Mouse (Mus musculus) macrophage (primary cell): ENCODE results near the gene Neil1. TPM values are rescaled to one million over a fixed set of nuclear protein-coding genes. Genes with fewer than 3 reads are reported as not detected.

Experiments
- H3K27ac ChIP-seq: fragments of 350-480 bp; formaldehyde crosslinking; 2 replicates; pipeline ENCODE4 v1.9.0; 2021
- H3K36me3 ChIP-seq: fragments of 350-480 bp; formaldehyde crosslinking; 2 replicates; pipeline ENCODE4 v1.9.0; 2021; ENCODE audit errors: inconsistent target
- H3K4me3 ChIP-seq: fragments of 350-480 bp; formaldehyde crosslinking; 2 replicates; pipeline ENCODE4 v1.9.0; 2021; ENCODE audit errors: inconsistent target
- H3K79me2 ChIP-seq: fragments of 350-480 bp; formaldehyde crosslinking; 2 replicates; pipeline ENCODE4 v1.9.0; 2021; ENCODE audit errors: inconsistent target
- WGBS: methylation state at CpG from one replicate; pipeline ENCODE4 v1.1.7; 2026; ENCODE audit warnings: inconsistent platforms; ENCODE audit not compliant: missing documents; 5-methylcytosine and 5-hydroxymethylcytosine counted together
- polyA plus RNA-seq: library from polyadenylated mRNA; stranded (reverse); fragments of 250-400 nt; gene quantifications from 3 replicates; pipeline ENCODE4 v1.2.4, GENCODE M21; 2018; ENCODE audit warnings: inconsistent platforms

Gene Neil1
- polyA plus RNA-seq, 1 experiment from 2014 or later = 3.3 TPM

DNA sequence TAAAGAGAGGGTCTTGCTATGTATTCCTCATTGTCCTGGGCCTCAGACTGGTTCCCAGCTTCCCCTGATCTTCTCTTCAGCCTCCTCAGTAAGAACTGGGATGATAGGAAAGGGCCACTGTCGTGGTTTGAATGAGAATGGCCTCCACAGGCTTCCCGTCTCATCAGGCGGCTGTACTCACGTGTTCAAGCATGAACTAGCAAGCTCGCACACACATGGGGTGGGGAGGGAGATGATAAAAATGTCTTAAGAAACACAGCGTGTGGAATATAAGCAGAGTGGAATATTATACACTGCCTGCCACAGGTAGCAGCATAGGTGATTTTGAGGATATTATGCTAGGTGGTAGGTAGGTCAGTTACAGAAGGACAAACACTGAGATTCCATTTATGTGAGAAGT lies 916 bp upstream of the Neil1 start:
- 90% methylated on average over 6 of the region's 6 CpGs for WGBS
- H3K79me2 ChIP-seq = no peaks in the 10 kb centered on the region
- H3K36me3 ChIP-seq = peaks cover under 1% of the 10 kb centered on the region; the same call in 1 of the 2 replicates
- no peak overlapping the region for H3K27ac ChIP-seq
- H3K4me3 ChIP-seq = no peak overlapping the region

DNA sequence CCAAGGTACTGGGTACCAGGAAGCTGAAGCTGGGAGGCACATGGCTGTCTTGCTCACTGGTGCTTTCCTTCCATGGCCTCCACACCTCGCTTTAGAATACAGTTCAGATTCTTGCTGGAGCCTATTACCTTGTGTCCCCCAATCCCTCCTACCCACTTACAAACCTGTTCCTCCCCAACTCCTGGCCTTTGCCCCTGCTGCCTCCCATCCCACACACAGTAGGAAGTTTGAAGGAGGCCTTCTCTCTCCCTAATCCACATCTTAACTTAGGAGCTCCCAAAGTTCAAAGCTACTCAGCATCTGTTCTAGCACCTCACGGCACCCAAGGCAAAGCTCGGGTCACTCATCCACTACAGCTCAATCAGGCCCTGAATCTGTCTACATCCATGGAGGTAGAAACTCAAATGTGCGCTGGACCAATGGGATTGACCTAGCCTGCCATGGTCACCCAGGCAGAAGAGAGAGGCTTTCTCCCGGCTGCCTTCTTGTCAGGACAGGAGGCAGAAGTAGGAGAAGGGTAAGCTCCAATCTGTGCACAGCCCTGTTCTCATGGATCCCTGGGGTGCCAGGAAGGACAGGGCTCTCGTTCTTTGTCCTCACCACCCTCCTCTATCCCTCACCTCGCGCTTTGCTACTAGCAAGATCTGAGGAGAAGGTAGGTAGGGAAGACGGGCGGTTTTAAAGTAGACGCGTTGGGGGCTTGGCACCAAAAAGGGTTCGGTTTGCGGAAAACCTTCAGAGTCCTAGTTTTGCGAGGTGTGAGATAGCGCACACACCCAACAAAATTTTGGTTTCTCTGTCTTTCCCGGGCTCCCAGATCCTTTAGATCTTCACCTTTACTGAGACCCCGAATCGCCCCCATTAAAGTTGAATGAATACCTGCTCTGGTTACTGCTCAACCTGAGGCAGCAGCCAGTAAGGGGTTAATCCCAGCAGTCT lies 631 bp downstream of the Neil1 start:
- no peaks in the 10 kb centered on the region for H3K79me2 ChIP-seq
- 8% methylated on average over 19 of the region's 19 CpGs for WGBS
- peak overlapping the region; percentile 68 for H3K27ac ChIP-seq
- peaks cover 13% of the 10 kb centered on the region; the same call in 1 of the 2 replicates for H3K36me3 ChIP-seq
- peak overlapping the region; percentile 68 for H3K4me3 ChIP-seq

DNA sequence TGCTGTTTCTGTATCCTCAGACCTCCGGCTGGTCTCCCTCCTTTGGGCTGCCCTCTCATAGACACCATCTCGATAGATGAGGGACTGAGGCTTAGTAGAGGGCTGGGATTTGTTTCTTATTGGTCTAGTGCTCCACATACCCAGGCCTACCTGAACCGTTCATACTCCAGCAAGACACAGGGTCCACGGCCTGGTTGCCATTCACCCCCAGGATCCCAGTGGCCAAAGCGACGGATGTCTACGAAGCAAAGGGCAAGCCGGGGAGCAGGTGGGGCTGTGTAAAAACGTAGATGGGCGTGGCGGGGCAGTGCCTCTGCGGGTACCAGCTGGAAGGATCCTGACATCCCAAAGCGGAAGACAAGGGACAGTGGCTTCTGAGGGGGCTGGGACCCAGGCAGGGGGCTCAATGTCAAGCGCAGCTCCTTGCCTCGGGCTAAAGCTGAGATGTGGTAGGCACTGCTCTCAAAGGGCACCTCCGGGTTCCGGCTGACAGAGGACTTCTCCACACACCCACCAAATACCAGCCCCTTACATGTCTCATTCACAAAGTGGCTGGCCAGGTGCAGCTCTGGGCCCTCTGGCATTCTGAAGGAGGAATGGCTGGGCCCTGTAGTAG lies 1.5 kb downstream of the Neil1 start:
- no peak overlapping the region for H3K4me3 ChIP-seq
- peaks cover 15% of the 10 kb centered on the region; the same call in 1 of the 2 replicates for H3K36me3 ChIP-seq
- H3K79me2 ChIP-seq = no peaks in the 10 kb centered on the region
- WGBS = 95% methylated on average over 17 of the region's 17 CpGs
- no peak overlapping the region for H3K27ac ChIP-seq

DNA sequence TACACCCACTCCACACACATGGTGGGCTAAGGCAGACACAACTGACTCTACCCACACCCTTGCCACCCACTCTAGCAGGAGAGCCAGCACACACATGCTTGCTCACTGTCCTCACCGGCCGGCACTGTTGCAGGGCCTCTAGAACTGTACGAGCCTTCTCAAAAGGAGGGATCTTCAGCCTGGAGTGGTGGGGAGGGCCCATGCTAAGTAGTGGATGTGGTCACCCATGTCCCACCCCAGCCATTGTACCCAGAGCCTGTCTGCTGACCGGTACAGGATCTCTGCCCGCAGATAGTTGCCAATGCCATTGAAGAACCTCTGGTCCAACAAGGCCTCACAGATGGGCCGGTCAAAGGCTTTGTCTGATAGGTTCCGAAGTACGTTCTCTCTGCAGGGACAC lies 3.3 kb downstream of the Neil1 start:
- peaks cover 30% of the 10 kb centered on the region for H3K36me3 ChIP-seq
- 96% methylated on average over 8 of the region's 8 CpGs for whole genome bisulfite sequencing
- H3K79me2 ChIP-seq = no peaks in the 10 kb centered on the region
- no peak overlapping the region for H3K27ac ChIP-seq
- H3K4me3 ChIP-seq = no peak overlapping the region

DNA sequence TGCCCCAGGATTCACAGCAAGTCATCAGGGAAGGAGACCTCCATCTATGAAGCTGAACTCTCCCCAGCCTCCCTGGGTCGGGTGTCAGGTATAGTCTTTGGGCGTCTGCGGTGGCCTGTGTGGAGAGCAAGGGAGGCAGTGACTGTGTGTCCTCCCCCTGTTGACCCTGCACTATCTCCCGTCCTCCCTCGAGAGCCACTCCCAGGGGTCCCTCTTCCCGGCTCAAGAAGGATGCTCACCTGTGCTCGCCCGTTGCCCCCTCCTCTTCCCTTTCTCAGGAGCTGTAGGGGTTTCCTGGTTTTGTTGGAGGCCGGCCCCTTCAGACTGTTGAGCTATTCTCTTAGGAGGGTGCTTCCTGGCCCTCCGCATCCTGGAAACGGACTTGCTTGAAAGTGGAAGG lies 4.9 kb downstream of the Neil1 start:
- Histone ChIP-seq H3K36me3 (peaks cover 46% of the 10 kb centered on the region), H3K27ac (no peak overlapping the region), H3K79me2 (no peaks in the 10 kb centered on the region), H3K4me3 (no peak overlapping the region)
- WGBS = 97% methylated on average over 11 of the region's 11 CpGs

DNA sequence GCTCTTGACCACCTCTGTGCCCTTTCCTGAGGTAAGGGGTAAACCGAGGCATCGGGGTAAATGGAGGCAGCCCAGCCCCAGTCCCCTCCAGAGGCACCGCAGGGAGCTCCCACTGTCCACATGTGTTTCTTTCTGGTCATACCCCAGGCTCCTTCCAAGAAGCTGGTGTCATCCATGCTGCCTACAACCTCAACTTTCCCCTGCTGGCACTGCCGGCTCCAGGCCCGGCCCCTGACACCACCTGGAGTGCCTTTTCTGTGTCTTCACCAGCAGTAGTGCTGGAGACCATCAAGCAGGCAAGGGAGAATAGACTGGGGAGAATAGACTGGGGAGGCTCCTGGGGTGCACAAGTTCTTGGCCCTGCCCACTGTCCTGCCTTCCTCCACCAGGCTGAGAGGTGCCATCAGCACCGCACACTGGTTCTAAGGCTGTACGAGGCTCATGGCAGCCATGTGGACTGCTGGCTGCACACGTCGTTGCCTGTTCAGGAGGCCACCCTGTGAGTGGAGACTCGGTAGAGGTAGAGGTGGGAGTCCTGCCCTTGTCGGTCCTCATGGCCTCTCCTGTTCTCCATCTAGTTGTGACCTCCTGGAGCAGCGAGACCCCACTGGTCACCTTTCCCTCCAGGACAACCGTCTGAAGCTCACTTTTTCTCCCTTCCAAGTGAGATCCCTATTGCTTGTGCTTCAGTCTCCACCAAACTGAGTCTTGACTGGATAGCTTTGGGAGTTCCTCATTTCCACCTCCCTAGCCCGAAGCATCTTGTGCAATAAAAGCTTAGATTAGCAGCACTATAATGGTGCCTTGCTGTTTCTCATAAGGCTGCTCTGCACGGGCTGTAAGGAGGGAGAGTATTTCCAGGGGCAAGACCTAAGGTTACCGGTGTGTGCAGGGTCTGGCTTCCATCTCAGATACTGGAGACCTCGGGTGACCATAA lies 6.4 kb downstream of the Neil1 start:
- Histone ChIP-seq H3K27ac (no peak overlapping the region), H3K79me2 (no peaks in the 10 kb centered on the region), H3K36me3 (peaks cover 61% of the 10 kb centered on the region), H3K4me3 (no peak overlapping the region)
- WGBS = 78% methylated on average over 16 of the region's 17 CpGs

DNA sequence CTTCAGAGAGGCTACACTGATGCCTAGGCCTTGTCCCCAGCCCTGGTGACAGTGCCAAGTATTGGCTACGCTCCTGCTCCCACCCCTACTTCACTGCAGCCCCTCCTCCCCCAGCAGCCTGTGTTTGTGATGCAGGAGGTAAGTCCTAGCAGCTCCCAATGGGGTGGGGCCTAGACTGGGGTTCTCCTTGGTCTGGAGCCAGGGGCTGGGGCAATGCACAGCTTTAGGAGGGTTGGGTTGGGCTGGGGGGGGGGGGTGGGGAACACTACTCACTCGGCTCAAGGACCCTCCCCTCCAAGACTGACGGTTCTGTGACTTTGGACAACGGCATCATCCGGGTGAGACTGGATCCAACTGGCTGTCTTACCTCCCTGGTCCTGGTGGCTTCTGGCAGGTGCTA lies 8.5 kb downstream of the Neil1 start:
- Histone ChIP-seq H3K4me3 (no peak overlapping the region), H3K27ac (no peak overlapping the region), H3K36me3 (peaks cover 82% of the 10 kb centered on the region), H3K79me2 (no peaks in the 10 kb centered on the region)
- 92% methylated on average over 4 of the region's 5 CpGs for WGBS

DNA sequence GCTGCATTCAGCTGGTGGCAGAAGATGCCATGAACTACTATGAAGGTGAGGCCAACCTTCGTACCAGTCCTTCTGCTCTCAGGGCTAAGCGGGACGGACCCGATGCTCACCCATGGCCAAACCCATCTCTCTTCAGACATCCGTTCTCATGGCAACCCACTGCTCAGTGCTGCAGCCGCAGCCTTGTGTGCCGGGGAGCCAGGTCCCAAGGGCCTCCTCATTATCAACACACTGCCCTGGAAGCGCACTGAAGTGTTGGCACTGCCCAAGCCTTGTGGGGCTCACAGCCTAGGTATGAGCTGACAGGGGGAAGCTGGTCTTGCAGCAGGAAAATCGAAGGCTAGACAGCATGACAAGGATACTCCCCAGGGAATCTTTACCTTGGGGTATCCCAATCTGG lies 9.0 kb downstream of the Neil1 start:
- no peak overlapping the region for H3K4me3 ChIP-seq
- H3K27ac ChIP-seq = no peak overlapping the region
- 97% methylated on average over 9 of the region's 9 CpGs for WGBS
- no peaks in the 10 kb centered on the region for H3K79me2 ChIP-seq
- peaks cover 87% of the 10 kb centered on the region for H3K36me3 ChIP-seq

DNA sequence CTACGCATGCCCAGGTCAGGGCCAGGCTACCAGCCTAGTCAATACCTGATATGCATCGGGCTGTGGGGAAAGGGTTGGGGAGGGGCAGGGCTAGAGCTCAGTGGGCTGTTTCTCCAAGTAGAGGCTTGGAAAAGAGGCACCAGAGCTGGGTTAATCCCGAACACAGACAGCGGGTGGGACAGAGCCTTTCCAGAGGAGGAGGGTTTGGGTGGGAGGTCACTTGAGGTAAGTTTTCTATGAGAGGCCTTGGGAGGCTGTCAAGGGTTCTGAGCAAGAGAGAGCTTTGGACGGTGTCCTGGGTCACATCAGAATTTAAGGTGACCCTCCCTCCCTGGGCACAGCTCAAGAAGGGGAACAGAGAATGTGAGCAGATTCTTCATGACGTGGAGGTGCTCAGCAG lies 9.6 kb downstream of the Neil1 start:
- 95% methylated on average over 6 of the region's 6 CpGs for WGBS
- H3K36me3 ChIP-seq = peaks cover 84% of the 10 kb centered on the region
- no peak overlapping the region for H3K27ac ChIP-seq
- no peak overlapping the region for H3K4me3 ChIP-seq
- no peaks in the 10 kb centered on the region for H3K79me2 ChIP-seq

DNA sequence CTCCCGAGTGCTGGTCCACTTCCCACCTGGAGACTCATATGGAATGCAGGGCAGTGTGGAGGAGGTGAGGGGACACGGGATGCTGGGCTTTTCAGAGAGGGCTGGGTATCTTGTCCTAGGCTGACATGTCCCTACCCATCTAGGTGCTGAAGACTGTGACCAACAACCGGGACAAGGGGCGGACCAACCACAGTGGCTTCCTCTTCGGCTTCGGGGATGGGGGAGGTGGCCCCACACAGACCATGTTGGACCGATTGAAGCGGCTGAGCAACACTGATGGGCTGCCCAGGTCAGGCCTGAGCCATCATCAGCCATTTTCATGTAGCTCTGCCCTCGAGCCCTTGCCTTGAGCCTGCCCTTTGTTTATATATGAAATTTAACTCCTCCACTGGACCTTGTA lies 10.3 kb downstream of the Neil1 start:
- Histone ChIP-seq H3K27ac (no peak overlapping the region), H3K4me3 (no peak overlapping the region), H3K36me3 (peaks cover 77% of the 10 kb centered on the region), H3K79me2 (no peaks in the 10 kb centered on the region)
- WGBS = 90% methylated on average over 9 of the region's 9 CpGs

DNA sequence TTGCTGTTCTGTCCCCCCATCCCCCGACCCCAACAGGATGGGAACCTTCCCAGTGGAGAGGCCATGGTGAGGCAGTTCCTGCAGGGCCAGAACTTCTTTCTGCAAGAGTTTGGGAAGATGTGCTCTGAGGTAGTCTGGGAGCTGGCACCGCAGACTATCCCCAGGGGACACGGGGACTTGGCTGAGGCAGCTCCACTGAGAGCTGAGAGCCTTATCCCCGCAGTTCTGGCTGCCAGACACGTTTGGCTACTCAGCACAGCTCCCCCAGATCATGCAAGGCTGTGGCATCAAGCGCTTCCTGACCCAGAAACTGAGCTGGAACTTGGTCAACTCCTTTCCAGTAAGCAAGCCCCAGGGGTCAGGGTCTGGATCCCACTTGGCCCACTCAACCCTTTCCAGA lies 10.9 kb downstream of the Neil1 start:
- no peak overlapping the region for H3K27ac ChIP-seq
- 94% methylated on average over 6 of the region's 6 CpGs for WGBS
- peaks cover 77% of the 10 kb centered on the region for H3K36me3 ChIP-seq
- no peaks in the 10 kb centered on the region for H3K79me2 ChIP-seq
- no peak overlapping the region for H3K4me3 ChIP-seq

DNA sequence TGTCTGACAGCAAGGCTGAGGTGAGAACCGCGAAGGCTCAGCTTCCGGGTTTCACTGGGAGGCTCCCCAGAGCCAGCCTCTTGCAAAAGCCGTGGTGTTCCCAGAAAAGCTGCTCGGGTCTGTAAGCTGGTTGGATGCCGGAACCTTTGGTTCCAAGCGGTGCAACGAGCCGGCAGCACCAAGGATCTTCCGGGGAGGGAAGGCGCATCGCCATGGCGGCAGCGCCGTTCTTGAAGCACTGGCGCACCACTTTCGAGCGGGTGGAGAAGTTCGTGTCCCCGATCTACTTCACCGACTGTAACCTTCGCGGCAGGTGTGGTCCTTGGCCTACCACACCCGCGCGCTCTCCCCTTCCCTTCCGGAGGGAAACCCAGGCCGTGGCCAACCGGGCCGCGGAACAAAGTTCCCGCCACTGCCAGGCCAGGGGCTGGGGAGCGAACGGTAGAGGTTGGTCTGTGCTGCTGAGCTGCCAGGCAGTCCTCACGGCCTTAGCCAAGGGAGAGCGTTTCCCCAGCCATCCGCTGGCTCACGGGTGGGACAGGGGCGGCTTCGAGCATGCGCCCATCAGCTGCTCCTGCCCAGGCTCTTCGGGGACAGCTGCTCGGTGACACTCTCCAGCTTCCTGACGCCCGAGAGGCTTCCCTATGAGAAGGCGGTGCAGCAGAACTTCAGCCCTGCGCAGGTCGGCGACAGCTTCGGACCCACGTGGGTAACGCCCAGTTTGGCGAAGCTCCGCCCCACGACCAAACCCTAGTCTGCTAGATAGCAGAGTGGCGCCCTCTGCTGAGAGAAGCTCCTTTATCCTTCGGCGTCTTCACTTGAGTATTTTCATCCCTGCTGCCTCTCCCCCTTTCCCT lies 17.3 kb downstream of the Neil1 start, which contains the start of gene Man2c1:
TSS of gene Man2c1 (plus strand) at position 114 of the 857 bp plus-strand sequence.
- 1% methylated on average over 58 of the region's 58 CpGs for WGBS
- Histone ChIP-seq H3K79me2 (peaks cover 39% of the 10 kb centered on the region), H3K27ac (peak within 1 kb of the TSS; percentile 66), H3K36me3 (peaks cover 46% of the 10 kb centered on the region), H3K4me3 (peak within 1 kb of the TSS; percentile 57)

DNA sequence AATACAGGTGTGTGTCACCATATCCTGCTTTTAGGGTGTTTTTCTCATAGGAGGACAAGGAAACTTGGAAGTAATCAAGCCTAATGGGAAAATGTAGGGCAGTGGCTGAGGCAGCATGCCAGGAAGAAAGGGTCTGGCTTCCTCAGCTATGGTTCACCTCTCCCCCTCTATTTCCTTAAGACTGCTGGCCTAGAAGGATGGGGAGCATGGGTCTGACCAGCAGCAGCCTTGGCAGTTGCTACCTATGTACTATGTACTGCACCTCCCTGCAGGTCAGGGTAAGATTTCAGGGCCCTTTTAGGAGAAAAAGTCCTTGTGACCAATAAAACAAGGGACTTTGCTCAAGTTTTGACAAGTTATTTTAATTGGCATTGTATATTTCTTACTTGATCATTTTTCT lies 18.5 kb downstream of the Neil1 start:
- Histone ChIP-seq H3K36me3 (peaks cover 34% of the 10 kb centered on the region), H3K27ac (no peak overlapping the region), H3K4me3 (peak overlapping the region; percentile 57), H3K79me2 (peaks cover 39% of the 10 kb centered on the region)
